Mouse (Mus musculus) frontal cortex, adult (tissue): ENCODE results near the gene Vmn2r9.
"Not testable (repeated sequence)": the region's sequence is repeated elsewhere in the genome, so short reads cannot be mapped to it uniquely, and the experiment has no call there.

Source experiments
- ATAC-seq: cut with Nextera tagmentation; 2 replicates; pipeline ENCODE4 v1.9.2; 2017; ENCODE audit warnings: mild to moderate bottlenecking, moderate library complexity, mixed read lengths; ENCODE audit not compliant: low TSS enrichment

Vmn2r9 gene

DNA sequence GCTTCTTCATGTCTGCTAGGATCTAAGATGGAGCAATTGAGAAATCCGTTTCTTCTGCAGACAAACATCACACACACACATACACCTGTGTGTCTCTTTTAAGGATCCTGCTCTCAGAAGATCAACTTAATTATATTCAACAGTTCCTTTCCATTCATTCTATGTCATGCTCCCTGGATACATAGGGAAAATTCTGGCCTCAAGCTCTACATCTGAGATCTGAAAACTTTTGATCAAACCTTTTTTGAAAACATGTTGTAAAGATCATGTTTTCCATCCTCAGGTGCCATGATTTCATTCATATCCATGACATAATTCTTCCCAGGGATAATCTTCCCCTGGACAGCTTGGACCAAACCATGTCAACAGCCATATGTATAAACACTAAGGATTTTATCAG lies at the start of gene Vmn2r9:
TSS of gene Vmn2r9 (minus strand) at position 101 of the 400 bp plus-strand sequence.
- ATAC-seq: not testable (repeated sequence)

DNA sequence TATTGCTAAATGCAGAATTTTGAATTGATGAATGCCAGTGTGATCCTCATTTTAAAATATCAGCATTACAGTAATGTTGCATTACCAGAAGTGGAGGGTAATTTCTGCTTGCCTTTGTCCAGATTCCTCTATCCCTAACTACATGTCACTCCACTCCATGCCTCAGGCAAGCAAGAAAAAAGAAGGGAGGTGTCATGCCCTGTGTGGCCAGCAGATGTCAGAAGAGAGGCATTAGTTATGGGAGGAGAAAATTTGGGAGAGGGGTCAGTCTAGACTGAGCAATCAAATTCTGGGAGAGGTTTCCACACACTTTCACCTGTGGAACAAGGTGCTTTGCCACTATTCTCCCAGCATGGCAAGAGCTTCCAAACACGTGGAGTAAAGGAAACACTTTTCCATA lies 14.3 kb upstream of the Vmn2r9 start:
- ATAC-seq: not testable (repeated sequence)

DNA sequence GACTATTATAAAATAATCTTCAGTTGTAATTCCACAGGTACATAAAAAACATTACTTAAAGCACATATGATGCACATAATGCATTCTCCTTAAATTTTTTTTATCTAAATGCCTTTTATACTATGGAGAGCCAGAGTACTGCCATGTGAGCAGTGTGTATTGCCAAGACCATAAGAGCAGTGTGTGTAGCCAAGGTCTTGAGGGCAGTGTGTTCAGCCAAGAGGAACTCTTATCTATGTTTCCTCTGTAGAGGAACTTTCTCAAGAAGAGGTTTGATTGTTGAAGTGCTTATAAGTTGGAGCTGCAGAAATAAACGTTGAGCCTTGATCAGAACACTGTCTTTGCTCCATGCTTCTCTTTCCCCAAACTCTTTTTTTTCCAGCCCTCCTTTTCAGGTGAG lies 2.9 kb downstream of the Vmn2r9 start:
- no peak for ATAC-seq

DNA sequence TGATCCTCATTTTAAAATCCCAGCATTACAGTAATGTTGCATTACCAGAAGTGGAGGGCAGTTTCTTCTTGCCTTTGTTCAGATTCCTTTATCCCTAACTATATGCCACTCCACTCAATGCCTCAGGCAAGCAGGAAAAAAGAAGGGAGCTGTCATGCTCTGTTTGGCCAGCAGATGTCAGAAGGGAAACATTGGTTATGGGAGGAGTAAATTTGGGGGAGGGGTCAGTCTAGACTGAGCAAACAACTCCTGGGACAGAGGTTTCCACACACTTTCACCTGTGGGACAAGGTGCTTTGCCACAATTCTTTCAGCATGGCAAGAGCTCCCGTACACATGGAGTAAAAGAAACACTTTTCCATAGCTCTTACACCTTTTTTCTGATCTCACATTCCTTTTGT lies 16.2 kb downstream of the Vmn2r9 start:
- ATAC-seq: no peak

DNA sequence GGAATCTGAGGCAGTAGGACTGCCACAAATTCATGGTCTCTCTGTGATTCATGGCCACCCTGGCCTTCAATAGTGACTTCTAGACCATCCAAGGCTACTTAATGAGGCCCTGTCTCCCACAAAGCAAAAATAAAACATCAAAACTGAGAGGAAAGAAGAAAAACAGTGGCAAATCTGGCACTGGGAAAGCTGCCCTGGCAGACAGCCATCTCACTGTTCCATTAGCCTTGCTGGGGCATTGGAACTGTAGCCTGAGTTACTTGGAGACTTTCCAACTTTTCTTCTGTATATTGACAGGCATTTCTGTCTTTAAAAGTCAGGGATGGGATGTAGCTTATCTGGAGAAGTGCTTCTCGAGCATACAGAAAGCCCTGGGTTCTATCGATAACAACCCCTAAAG lies 29.1 kb downstream of the Vmn2r9 start:
- no peak for ATAC-seq

DNA sequence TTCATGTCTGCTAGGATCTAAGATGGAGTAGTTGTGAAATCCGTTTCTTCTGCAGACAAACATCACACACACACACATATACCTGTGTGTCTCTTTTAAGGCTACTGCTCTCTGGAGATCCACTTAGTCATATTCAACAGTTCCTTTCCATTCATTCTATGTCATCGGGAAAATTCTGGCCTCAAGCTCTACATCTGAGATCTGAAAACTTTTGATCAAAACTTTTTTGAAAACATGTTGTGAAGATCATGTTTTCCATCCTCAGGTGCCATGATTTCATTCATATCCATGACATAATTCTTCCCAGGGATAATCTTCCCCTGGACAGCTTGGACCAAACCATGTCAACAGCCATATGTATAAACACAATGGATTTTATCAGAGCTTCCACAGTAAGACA lies 43.7 kb downstream of the Vmn2r9 start, which contains the start of gene Vmn2r8:
TSS of gene Vmn2r8 (minus strand) at position 101 of the 400 bp plus-strand sequence.
- not testable (repeated sequence) for ATAC-seq

DNA sequence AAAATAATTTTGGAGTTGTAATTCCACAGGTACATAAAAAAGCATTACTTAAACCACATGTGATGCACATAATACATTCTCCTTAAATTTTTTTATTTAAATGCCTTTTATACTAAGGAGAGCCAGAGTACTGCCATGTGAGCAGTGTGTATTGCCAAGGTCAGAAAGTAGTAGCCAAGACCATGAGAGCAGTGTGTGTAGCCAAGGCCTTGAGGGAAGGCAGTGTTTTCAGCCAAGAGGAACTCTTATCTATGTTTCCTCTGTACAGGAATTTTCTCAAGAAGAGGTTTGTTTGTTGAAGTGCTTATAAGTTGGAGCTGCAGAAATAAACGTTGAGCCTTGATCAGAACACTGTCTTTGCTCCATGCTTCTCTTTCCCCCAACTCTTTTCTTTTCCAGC lies 48.8 kb downstream of the Vmn2r9 start:
- ATAC-seq: no peak

DNA sequence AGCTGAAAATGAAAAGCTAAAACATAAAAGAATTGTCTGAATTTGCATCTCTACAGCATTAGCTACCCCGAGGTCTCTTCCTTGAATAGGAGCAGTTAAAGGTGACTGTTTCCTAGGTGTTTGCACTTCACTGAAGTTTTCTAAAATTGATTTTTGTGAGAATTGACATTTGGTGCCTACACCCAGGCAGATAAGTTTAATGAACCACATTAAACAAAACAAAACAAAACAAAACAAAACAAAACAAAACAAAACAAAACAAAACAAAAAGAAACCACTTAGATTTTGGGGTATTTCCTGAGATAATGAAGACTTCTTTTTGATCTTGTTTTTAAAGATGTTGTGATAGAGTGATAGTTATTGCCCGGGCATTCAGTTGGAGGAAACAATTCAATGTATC lies 57.1 kb downstream of the Vmn2r9 start, which contains the start of gene Tmed11:
TSS of gene Tmed11 (minus strand) at position 101 of the 400 bp plus-strand sequence.
- ATAC-seq: not testable (repeated sequence)

DNA sequence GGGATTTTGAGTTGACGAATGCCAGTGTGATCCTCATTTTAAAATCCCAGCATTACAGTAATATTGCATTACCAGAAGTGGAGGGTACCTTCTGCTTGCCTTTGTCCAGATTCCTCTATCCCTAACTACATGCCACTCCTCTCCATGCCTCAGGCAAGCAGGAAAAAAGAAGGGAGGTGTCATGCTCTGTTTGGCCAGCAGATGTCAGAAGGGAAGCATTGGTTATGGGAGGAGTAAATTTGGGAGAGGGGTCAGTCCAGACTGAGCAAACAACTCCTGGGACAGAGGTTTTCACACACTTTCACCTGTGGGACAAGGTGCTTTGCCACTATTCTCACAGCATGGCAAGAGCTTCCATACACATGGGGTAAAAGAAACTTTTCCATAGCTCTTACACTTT lies 62.0 kb downstream of the Vmn2r9 start:
- ATAC-seq: not testable (repeated sequence)
